Mouse (Mus musculus) ES-E14 (cell line): ENCODE data around the gene Utrn. TPM values are rescaled to one million over a fixed set of nuclear protein-coding genes. Genes with fewer than 3 reads are reported as not detected.

Experiments used
- DNase-seq: peaks from one replicate; pipeline ENCODE4 v3.0.0-alpha.2; 2013; ENCODE audit warnings: low read depth, low spot score
- H3K27ac ChIP-seq: 2 replicates; pipeline ENCODE4 v1.5.1; 2012; ENCODE audit warnings: low read depth, mild to moderate bottlenecking, low read length, moderate library complexity, mixed read lengths; ENCODE audit not compliant: poor library complexity, insufficient read depth, severe bottlenecking
- H3K36me3 ChIP-seq: 2 replicates; pipeline ENCODE4 v1.6.1; 2012; ENCODE audit warnings: mild to moderate bottlenecking, low read length, moderate library complexity, mixed read lengths; ENCODE audit not compliant: control insufficient read depth, poor library complexity, insufficient read depth, severe bottlenecking
- H3K4me1 ChIP-seq, 2 experiments: fragments of 150-350 bp in 1 of 2; sonication (generic) in 1 of 2; 2 replicates each; pipeline ENCODE4 v1.6.1; 2012; ENCODE audit warnings: low read length in 2 of 2, mild to moderate bottlenecking in 1 of 2, mixed read lengths in 1 of 2; ENCODE audit not compliant: control insufficient read depth in 2 of 2, insufficient read depth in 2 of 2, poor library complexity in 1 of 2
- H3K4me3 ChIP-seq, 2 experiments: fragments of 150-350 bp in 1 of 2; sonication (generic) in 1 of 2; 2 replicates each; pipeline ENCODE4 v1.5.1; 2012; ENCODE audit warnings: low read length in 2 of 2, low read depth in 1 of 2, mild to moderate bottlenecking in 1 of 2, mixed read lengths in 1 of 2; ENCODE audit not compliant: insufficient read depth in 1 of 2, poor library complexity in 1 of 2, severe bottlenecking in 1 of 2
- H3K9ac ChIP-seq: 2 replicates; pipeline ENCODE4 v1.6.1; 2012; ENCODE audit warnings: low read depth, mild to moderate bottlenecking, low read length, mixed read lengths; ENCODE audit not compliant: poor library complexity, insufficient read depth, severe bottlenecking
- H3K9me3 ChIP-seq: fragments of 150-350 bp; sonication (generic); 2 replicates; pipeline ENCODE4 v1.6.1; 2012; ENCODE audit warnings: low read depth, mild to moderate bottlenecking, low read length; ENCODE audit not compliant: control insufficient read depth, insufficient read depth
- CHD2 ChIP-seq: IDR thresholded peaks from 2 replicates; pipeline ENCODE4 v1.6.1; 2014; ENCODE audit warnings: mild to moderate bottlenecking, low read depth, low read length, inconsistent platforms
- HCFC1 ChIP-seq: IDR thresholded peaks from 2 replicates; pipeline ENCODE4 v1.6.1; 2012; ENCODE audit warnings: low read length, inconsistent platforms, borderline replicate concordance; ENCODE audit not compliant: insufficient read depth
- MAFK ChIP-seq: IDR thresholded peaks from 2 replicates; pipeline ENCODE4 v1.6.1; 2014; ENCODE audit warnings: mild to moderate bottlenecking, low read depth, low read length, inconsistent platforms; ENCODE audit not compliant: insufficient read depth
- ZC3H11A ChIP-seq: IDR thresholded peaks from 2 replicates; pipeline ENCODE4 v1.6.1; 2012; ENCODE audit warnings: low read depth, mild to moderate bottlenecking, inconsistent platforms, low read length, borderline replicate concordance
- ZNF384 ChIP-seq: IDR thresholded peaks from 2 replicates; pipeline ENCODE4 v1.6.1; 2012; ENCODE audit warnings: low read depth, low read length, inconsistent platforms
- in situ Hi-C, 2 experiments: fragments of 600-800 bp; cut with MboI; formaldehyde crosslinking; loops; one replicate each; pipeline ENCODE4 v1.15.1; 2025; ENCODE audit warnings: low sequenced_read_pairs in 2 of 2, inconsistent platforms in 1 of 2; ENCODE audit not compliant: unreplicated experiment in 2 of 2
- total RNA-seq: library from RNA; depleted of rRNA; stranded (reverse); fragments of 300-350 nt; gene quantifications from 2 replicates; pipeline ENCODE4 v1.2.3, GENCODE M21; 2012

Gene Utrn
- total RNA-seq, 1 experiment = 66.9 TPM

DNA sequence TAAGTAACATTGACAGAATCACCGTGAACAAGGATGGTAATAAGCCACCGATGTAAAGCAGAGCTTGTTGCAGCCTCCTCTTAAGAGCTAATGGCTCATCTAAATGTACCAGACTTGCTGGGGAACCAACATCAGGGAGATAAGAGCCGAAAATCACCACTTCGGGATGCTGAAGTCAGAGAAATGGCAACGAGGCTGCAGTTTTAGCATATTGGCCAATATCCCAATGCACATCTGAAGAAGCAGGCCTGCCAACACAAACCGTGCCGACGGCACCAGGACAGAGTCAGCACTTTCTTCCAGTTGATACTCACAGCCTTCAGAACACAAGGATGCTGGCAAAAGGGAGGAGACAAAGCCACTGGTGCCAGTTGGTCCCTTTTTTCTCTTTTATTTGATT is 442.3 kb downstream of the Utrn start:
- Histone ChIP-seq H3K9ac (no peak overlapping the region), H3K4me3 (no peak overlapping the region), H3K36me3 (peaks cover 2% of the 10 kb centered on the region; the same call in 1 of the 2 replicates)

DNA sequence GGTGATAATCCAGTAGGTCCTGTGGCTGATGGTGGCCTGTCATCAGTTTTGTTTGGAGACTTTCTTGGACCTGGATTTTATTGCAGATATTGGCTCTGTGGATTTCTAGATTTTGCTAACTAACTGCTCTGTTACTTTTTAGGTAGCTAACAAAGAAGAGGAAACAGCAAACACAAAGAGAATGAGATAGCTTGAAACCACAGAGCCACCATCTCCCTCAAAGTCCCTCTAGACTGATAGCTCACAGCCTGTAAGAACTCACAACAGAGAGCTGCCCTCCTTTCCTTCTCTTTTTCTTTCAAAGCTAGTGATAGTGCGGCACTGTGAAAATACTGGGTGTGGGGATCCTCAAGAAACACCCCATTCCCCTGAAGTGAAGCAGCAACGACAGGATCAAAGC is 444.2 kb downstream of the Utrn start:
- TF ChIP-seq ZC3H11A = no peak
- TF ChIP-seq HCFC1 = no peak
- TF ChIP-seq MAFK = no peak
- no peak for TF ChIP-seq ZNF384
- TF ChIP-seq CHD2 = no peak
- Histone ChIP-seq H3K36me3 (peaks cover 2% of the 10 kb centered on the region; the same call in 1 of the 2 replicates), H3K4me1 (no peaks in the 10 kb centered on the region), H3K9me3 (no peaks in the 10 kb centered on the region), H3K9ac (no peak overlapping the region), H3K27ac (no peak overlapping the region), H3K4me3 (no peak overlapping the region)
- in situ Hi-C loops = no loop called here
- DNase-seq = no peak

More for the DNA sequence above, 442.3 kb downstream of the Utrn start:
- Histone ChIP-seq H3K27ac (no peak overlapping the region), H3K9me3 (no peaks in the 10 kb centered on the region), H3K4me1 (no peaks in the 10 kb centered on the region)
- DNase-seq = no peak
- in situ Hi-C loops = no loop called here
- TF ChIP-seq ZNF384 (no peak), HCFC1 (no peak), MAFK (no peak), CHD2 (no peak), ZC3H11A (no peak)

DNA sequence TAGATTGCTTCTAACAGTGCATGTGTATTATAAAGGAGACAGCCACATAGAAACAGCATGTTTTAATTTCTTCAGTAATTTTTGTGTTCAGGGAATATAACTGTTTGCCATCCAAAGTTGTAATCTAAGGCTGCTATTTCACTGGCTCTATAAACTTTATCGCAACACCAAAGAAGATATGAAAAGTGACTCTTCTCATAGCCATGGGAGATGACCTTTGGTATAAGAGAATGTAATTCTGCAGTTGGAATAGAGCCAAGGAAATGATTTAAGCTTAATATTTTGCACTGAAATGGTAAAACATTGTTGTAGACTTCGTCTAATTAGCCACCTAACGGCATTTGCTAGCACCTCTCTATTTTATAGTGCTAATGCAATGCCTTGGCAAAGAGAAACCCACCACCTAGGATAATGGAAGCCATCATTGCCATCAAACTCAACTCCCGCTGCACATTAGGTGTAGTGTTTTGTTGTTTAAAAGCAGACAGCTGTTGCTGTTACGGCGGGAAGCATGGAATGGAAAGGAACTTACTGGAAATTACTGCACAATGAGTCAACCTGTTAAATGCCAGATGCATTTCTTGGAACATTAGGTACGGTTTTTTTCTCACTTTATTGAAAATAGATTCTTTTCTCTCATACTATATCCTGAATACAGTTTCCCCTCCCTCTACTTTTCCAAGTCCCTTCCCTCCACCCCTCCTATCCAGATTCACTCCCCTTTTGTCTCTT is 445.0 kb downstream of the Utrn start:
- Histone ChIP-seq H3K4me1 (no peaks in the 10 kb centered on the region), H3K9me3 (no peaks in the 10 kb centered on the region), H3K27ac (no peak overlapping the region), H3K4me3 (no peak overlapping the region), H3K36me3 (peaks cover 2% of the 10 kb centered on the region; the same call in 1 of the 2 replicates), H3K9ac (no peak overlapping the region)
- DNase-seq = no peak
- in situ Hi-C loops = no loop called here
- TF ChIP-seq CHD2 (no peak), ZNF384 (no peak), ZC3H11A (no peak)

DNA sequence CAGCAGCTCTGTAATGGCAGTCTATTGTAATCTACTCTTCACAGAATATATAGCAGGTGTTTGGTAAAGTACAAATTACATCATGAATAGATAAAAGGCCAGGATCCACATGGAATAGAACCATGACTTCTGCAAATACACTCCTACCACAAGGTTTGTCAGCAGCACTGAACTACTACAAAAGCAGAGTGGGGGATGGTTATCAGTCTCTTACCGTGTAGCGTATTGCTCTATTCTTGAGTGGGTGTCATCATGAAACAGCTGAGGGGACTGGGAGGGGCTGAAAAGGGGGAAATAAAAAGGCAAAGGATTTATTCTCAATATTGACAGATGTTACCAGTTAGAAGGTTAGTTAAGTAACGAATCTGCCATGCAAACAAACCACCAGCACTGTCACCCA is 454.2 kb downstream of the Utrn start:
- no peaks in the 10 kb centered on the region for H3K9me3 ChIP-seq
- no peak for TF ChIP-seq ZNF384
- no peak for TF ChIP-seq ZC3H11A
- no peak for TF ChIP-seq MAFK
- TF ChIP-seq HCFC1 = no peak
- no peak for TF ChIP-seq CHD2
- peaks cover 4% of the 10 kb centered on the region; the same call in 1 of the 2 replicates for H3K36me3 ChIP-seq
- H3K27ac ChIP-seq = no peak overlapping the region
- no peak overlapping the region for H3K9ac ChIP-seq
- DNase-seq = no peak
- no peak overlapping the region for H3K4me3 ChIP-seq
- in situ Hi-C loops = no loop called here
- no peaks in the 10 kb centered on the region for H3K4me1 ChIP-seq
